In the genomic region with DNA sequence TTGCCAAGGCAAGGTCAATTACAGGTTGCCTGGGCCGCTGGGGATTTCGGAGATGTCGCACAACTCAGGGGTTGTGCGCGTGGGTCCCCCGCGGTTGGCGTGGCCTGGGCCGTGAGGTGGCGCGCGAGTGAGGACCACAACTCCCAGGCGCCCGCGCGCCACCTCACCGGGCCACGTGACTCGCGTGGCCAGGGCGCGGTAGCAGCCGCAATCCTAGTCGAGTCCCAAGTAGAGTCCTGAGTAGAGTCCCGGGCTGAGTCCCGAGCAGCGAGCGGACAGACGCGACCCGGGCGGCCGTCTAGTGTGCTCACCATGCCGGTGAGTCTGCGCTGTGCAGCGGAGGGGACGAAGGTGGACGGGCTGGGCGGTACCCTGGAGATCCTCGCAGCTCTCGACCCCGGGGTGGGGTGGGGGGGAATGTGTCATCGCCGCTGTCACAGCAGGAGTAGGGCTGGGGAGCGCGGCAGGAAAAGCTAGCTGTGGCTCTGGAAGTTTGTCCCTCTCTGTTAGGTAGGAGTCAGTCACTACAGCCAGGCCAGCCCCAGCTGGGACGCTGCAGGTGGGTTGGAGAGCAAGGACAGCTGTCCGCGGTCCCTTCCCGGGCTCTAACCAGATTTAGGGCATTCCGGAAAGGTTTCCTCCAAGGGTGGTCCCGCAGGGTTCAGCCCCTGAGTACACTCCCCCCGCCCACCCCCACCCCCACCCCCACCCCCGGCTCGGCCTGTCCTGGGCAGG, we compare ENCODE assay signal across 8 mouse cellular contexts. TPM values are rescaled to one million over a fixed set of nuclear protein-coding genes. Genes with fewer than 3 reads are reported as not detected.
DNase-seq lines count a peak whose midpoint lies in the region; ATAC-seq and TF ChIP-seq lines count a peak whose summit lies in the region.

No protein-coding gene starts in this region.

- H3K9me3 ChIP-seq in forebrain, embryonic 10.5 days = no peaks in the 10 kb centered on the region
- H3K9me3 ChIP-seq in heart, embryonic 15.5 days (replicated peaks) = no peaks in the 10 kb centered on the region
- no peaks in the 10 kb centered on the region for H3K9me3 ChIP-seq in liver, embryonic 14.5 days (ENCODE audit: control insufficient read depth, low read length)
- H3K9me3 ChIP-seq in neural tube, embryonic 11.5 days (ENCODE audit: control insufficient read depth, low read length) = no peaks in the 10 kb centered on the region
- H3K9me3 ChIP-seq in stomach, postnatal 0 days (ENCODE audit: control insufficient read depth, low read length) = no peaks in the 10 kb centered on the region

- peak overlapping the region; percentile 73 for H3K9ac ChIP-seq in heart, embryonic 15.5 days
- H3K9ac ChIP-seq in liver, embryonic 14.5 days (replicated peaks) = peak overlapping the region; percentile 53
- H3K9ac ChIP-seq in neural tube, embryonic 11.5 days (ENCODE audit: low read length) = peak overlapping the region; percentile 71
- peak overlapping the region; percentile 66 for H3K9ac ChIP-seq in stomach, postnatal 0 days (ENCODE audit: low read length)

- no peaks in the 10 kb centered on the region for H3K36me3 ChIP-seq in forebrain, embryonic 10.5 days (replicated peaks)
- no peaks in the 10 kb centered on the region for H3K36me3 ChIP-seq in heart, embryonic 15.5 days
- no peaks in the 10 kb centered on the region for H3K36me3 ChIP-seq in liver, embryonic 14.5 days (replicated peaks; ENCODE audit: control insufficient read depth, insufficient read depth, low read depth)
- H3K36me3 ChIP-seq in neural tube, embryonic 11.5 days (ENCODE audit: control insufficient read depth, insufficient read depth, low read length) = no peaks in the 10 kb centered on the region
- H3K36me3 ChIP-seq in stomach, postnatal 0 days (ENCODE audit: control insufficient read depth, insufficient read depth, low read length) = no peaks in the 10 kb centered on the region

- H3K4me1 ChIP-seq in forebrain, embryonic 10.5 days = peaks cover 13% of the 10 kb centered on the region
- H3K4me1 ChIP-seq in heart, embryonic 15.5 days (replicated peaks) = peaks cover 33% of the 10 kb centered on the region
- peaks cover 0 to 5% of the 10 kb centered on the region in 2 experiments; a peak in 1 of 4 replicates for H3K4me1 ChIP-seq in liver, embryonic 14.5 days (replicated peaks; ENCODE audit: control insufficient read depth in 2 of 2, insufficient read depth in 2 of 2, low read length in 1 of 2)
- peaks cover 4% of the 10 kb centered on the region; the same call in 1 of the 2 replicates for H3K4me1 ChIP-seq in neural tube, embryonic 11.5 days (ENCODE audit: control insufficient read depth, insufficient read depth, low read length)
- peaks cover 5% of the 10 kb centered on the region for H3K4me1 ChIP-seq in stomach, postnatal 0 days (replicated peaks; ENCODE audit: control insufficient read depth, insufficient read depth)

- peak; percentile 43 for DNase-seq in brain, embryonic 18.5 days (ENCODE audit: low read depth, low spot score)
- DNase-seq in forebrain, embryonic 10.5 days (ENCODE audit: extremely low spot score, low spot score) = peak; percentile 75
- peak; percentile 89 for DNase-seq in kidney, postnatal 14 days
- peak; percentile 20 to 39 (median 23) for DNase-seq in liver, embryonic 14.5 days (ENCODE audit: low read depth in 3 of 3, low spot score in 3 of 3)
- peak; percentile 88 for DNase-seq in neural tube, embryonic 11.5 days (ENCODE audit: low spot score)
- peak; percentile 87 for DNase-seq in stomach, postnatal 0 days (ENCODE audit: low spot score)

- TF ChIP-seq CTCF in liver, embryonic 14.5 days (IDR thresholded peaks at IDR 0.05; ENCODE audit: low read depth) = no peak
- TF ChIP-seq CTCF in stomach, postnatal 0 days (IDR thresholded peaks at IDR 0.05; ENCODE audit: low read depth) = peak; percentile 47

- H3K4me3 ChIP-seq in forebrain, embryonic 10.5 days = peak overlapping the region; percentile 82
- peak overlapping the region; percentile 87 for H3K4me3 ChIP-seq in heart, embryonic 15.5 days
- H3K4me3 ChIP-seq in liver, embryonic 14.5 days (ENCODE audit: insufficient read depth in 1 of 2, low read depth in 2 of 2, low read length in 2 of 2) = peak overlapping the region; percentile 58 to 65
- peak overlapping the region; percentile 78 for H3K4me3 ChIP-seq in neural tube, embryonic 11.5 days (ENCODE audit: low read depth, low read length)
- peak overlapping the region; percentile 69 for H3K4me3 ChIP-seq in stomach, postnatal 0 days (ENCODE audit: low read depth, low read length)

- TF ChIP-seq EP300 in liver, embryonic 14.5 days (IDR thresholded peaks at IDR 0.05; ENCODE audit: low read depth) = no peak
- TF ChIP-seq EP300 in stomach, postnatal 0 days (optimal IDR thresholded peaks at IDR 0.05) = no peak

- peak; percentile 92 for ATAC-seq in CD4-positive, CD25-positive, alpha-beta regulatory T cell, adult 4 months
- peak; percentile 87 for ATAC-seq in heart, embryonic 15.5 days (replicated peaks; ENCODE audit: insufficient number of reproducible peaks, insufficient read depth, low FRiP score, low read depth)
- ATAC-seq in liver, embryonic 14.5 days (ENCODE audit: insufficient read depth) = peak; percentile 81
- peak; percentile 93 for ATAC-seq in neural tube, embryonic 11.5 days (ENCODE audit: insufficient read depth, low FRiP score, low TSS enrichment)
- peak; percentile 94 for ATAC-seq in stomach, postnatal 0 days (ENCODE audit: low FRiP score, low TSS enrichment)

- peaks cover 15% of the 10 kb centered on the region; the same call in 1 of the 2 replicates for H3K27me3 ChIP-seq in forebrain, embryonic 10.5 days (ENCODE audit: poor library complexity, severe bottlenecking)
- H3K27me3 ChIP-seq in heart, embryonic 15.5 days = no peaks in the 10 kb centered on the region
- H3K27me3 ChIP-seq in liver, embryonic 14.5 days (ENCODE audit: control insufficient read depth, insufficient read depth, low read length) = no peaks in the 10 kb centered on the region; the same call in 1 of the 2 replicates
- H3K27me3 ChIP-seq in neural tube, embryonic 11.5 days (ENCODE audit: control insufficient read depth, insufficient read depth, low read length) = no peaks in the 10 kb centered on the region
- no peaks in the 10 kb centered on the region for H3K27me3 ChIP-seq in stomach, postnatal 0 days (ENCODE audit: control insufficient read depth, insufficient read depth, low read length)

- peak overlapping the region; percentile 84 for H3K27ac ChIP-seq in forebrain, embryonic 10.5 days
- peak overlapping the region; percentile 87 for H3K27ac ChIP-seq in heart, embryonic 15.5 days
- no peak overlapping the region for H3K27ac ChIP-seq in liver, embryonic 14.5 days
- H3K27ac ChIP-seq in neural tube, embryonic 11.5 days (ENCODE audit: low read depth, low read length) = peak overlapping the region; percentile 53; the same call in 1 of the 2 replicates
- peak overlapping the region; percentile 82 for H3K27ac ChIP-seq in stomach, postnatal 0 days (replicated peaks)

- peak overlapping the region; percentile 82 for H3K4me2 ChIP-seq in heart, embryonic 15.5 days
- peak overlapping the region; percentile 79 for H3K4me2 ChIP-seq in liver, embryonic 14.5 days (ENCODE audit: low read depth)
- peak overlapping the region; percentile 85 for H3K4me2 ChIP-seq in neural tube, embryonic 11.5 days (ENCODE audit: low read depth)
- H3K4me2 ChIP-seq in stomach, postnatal 0 days (replicated peaks; ENCODE audit: low read depth) = peak overlapping the region; percentile 82

- WGBS in forebrain, embryonic 10.5 days = under 1% methylated on average over 55 of the region's 55 CpGs
- under 1% methylated on average over 55 of the region's 55 CpGs for WGBS in heart, embryonic 15.5 days
- WGBS in liver, embryonic 14.5 days (ENCODE audit: insufficient replicate concordance) = 1% methylated on average over 55 of the region's 55 CpGs
- under 1% methylated on average over 54 of the region's 55 CpGs for WGBS in neural tube, embryonic 11.5 days
- under 1% methylated on average over 55 of the region's 55 CpGs for WGBS in stomach, postnatal 0 days

RNA-seq across cellular contexts. Expression of a gene that starts 24.1 kb away (rescaled TPM):
- polyA plus RNA-seq in CD4-positive, CD25-positive, alpha-beta regulatory T cell, adult 4 months (2017; shearing (Covaris generic)) = 10 to 100 TPM; 11.1 to 16.4 TPM
- polyA plus RNA-seq in forebrain, embryonic 10.5 days (2016; fragmentation: Nextera tagmentation; extraction: Ambion mirVana) = 8.6 and 10.1 TPM in 2 replicates
- 22.2 and 27.3 TPM in 2 replicates for polyA plus RNA-seq in heart, embryonic 15.5 days (2015; fragmentation: Nextera tagmentation; extraction: Ambion mirVana)
- polyA plus RNA-seq in liver, embryonic 14.5 days (2012; rRNA removed) = 4.1 and 4.2 TPM in 2 replicates
- polyA plus RNA-seq in liver, embryonic 14.5 days (2014; fragmentation: Nextera tagmentation; extraction: Ambion mirVana) = 2.9 and 3.4 TPM in 2 replicates
- polyA plus RNA-seq in neural tube, embryonic 11.5 days (2014; fragmentation: Nextera tagmentation; extraction: Ambion mirVana) = 13.0 and 17.2 TPM in 2 replicates
- 32.6 and 35.7 TPM in 2 replicates for polyA plus RNA-seq in stomach, postnatal 0 days (2015; fragmentation: Nextera tagmentation; extraction: Ambion mirVana)

RNA-seq across cellular contexts. Expression of a gene that starts 55.6 kb away (rescaled TPM):
- polyA plus RNA-seq in CD4-positive, CD25-positive, alpha-beta regulatory T cell, adult 4 months (2017; shearing (Covaris generic)) = under 1 TPM in 1 of 2 experiments, not detected in 1; 0.58 TPM
- polyA plus RNA-seq in forebrain, embryonic 10.5 days (2016; fragmentation: Nextera tagmentation; extraction: Ambion mirVana) = 19.7 and 22.1 TPM in 2 replicates
- 5.3 and 6.0 TPM in 2 replicates for polyA plus RNA-seq in heart, embryonic 15.5 days (2015; fragmentation: Nextera tagmentation; extraction: Ambion mirVana)
- polyA plus RNA-seq in liver, embryonic 14.5 days (2012; rRNA removed) = 0.23 and 0.30 TPM in 2 replicates
- 0.28 and 0.36 TPM in 2 replicates for polyA plus RNA-seq in liver, embryonic 14.5 days (2014; fragmentation: Nextera tagmentation; extraction: Ambion mirVana)
- 28.6 and 29.4 TPM in 2 replicates for polyA plus RNA-seq in neural tube, embryonic 11.5 days (2014; fragmentation: Nextera tagmentation; extraction: Ambion mirVana)
- polyA plus RNA-seq in stomach, postnatal 0 days (2015; fragmentation: Nextera tagmentation; extraction: Ambion mirVana) = 2.9 and 3.2 TPM in 2 replicates

Comparison
In these comparisons a context has a peak if more than half of its experiments do, and no peak if none do; other contexts are left out.
1. DNase-seq: peak in every context shown above with its lines; median percentile 89 in kidney, postnatal 14 days; 88 in neural tube, embryonic 11.5 days; 87 in stomach, postnatal 0 days; 75 in forebrain, embryonic 10.5 days; 43 in brain, embryonic 18.5 days; 23 in liver, embryonic 14.5 days.